28 mouse cellular contexts compared by ENCODE assay signal in genomic region chr1:65230566-65230965, GRCm38 (mm10). TPM values are rescaled to one million over a fixed set of nuclear protein-coding genes. Genes with fewer than 3 reads are reported as not detected.
DNase-seq lines count a peak whose midpoint lies in the region; ATAC-seq and TF ChIP-seq lines count a peak whose summit lies in the region.
"Had no signal": no experiment of that assay in that cellular context is flagged by ENCODE, and none has a peak within 500 bp of the region (broad histone marks: within the 10 kb centered on the region; RNA-seq: fewer than 3 reads in every experiment).

No protein-coding gene starts in this region.

- no peaks in the 10 kb centered on the region for H3K27me3 ChIP-seq in liver, adult 2 months (ENCODE audit: control insufficient read depth, insufficient read depth, low read length)
- no peaks in the 10 kb centered on the region for H3K27me3 ChIP-seq in CH12.LX (replicated peaks)
- no peaks in the 10 kb centered on the region for H3K27me3 ChIP-seq in splenic B cell, adult 2 months (ENCODE audit: control insufficient read depth, insufficient read depth, low read length, poor library complexity, severe bottlenecking)
- H3K27me3 ChIP-seq: heart, embryonic 12.5 days; heart, embryonic 15.5 days; Patski had no signal

- peaks cover 36% of the 10 kb centered on the region for H3K36me3 ChIP-seq in liver, adult 2 months (ENCODE audit: control insufficient read depth, insufficient read depth, low read length)
- peaks cover 7 to 20% of the 10 kb centered on the region in 2 experiments for H3K36me3 ChIP-seq in CH12.LX (replicated peaks in 1 of 2; ENCODE audit: control insufficient read depth in 1 of 2, insufficient read depth in 1 of 2, low read length in 1 of 2)
- H3K36me3 ChIP-seq in splenic B cell, adult 2 months (ENCODE audit: control insufficient read depth, insufficient read depth, low read length, poor library complexity, severe bottlenecking), result 0 out of 2 replicates have a peak, but pooled peaks cover 2% of the 10 kb centered on the region

- H3K4me2 ChIP-seq in CH12.LX (ENCODE audit: insufficient read depth, low read depth, poor library complexity, severe bottlenecking), result peak overlapping the region; percentile 50; the same call in 1 of the 2 replicates
- H3K4me2 ChIP-seq: heart, embryonic 12.5 days; heart, embryonic 15.5 days; hindbrain, embryonic 14.5 days had no signal

- in situ Hi-C loops in CH12.LX (cut with MboI; ENCODE audit: low pct_ligation_motif_present, low pct_unique_long_range_greater_than_20kb, low sequenced_read_pairs), result no loop called here

- no peak for TF ChIP-seq POLR2A in liver, adult 2 months (IDR thresholded peaks at IDR 0.05; ENCODE audit: extremely low read depth, insufficient read depth, low read length)
- TF ChIP-seq POLR2A in CH12.LX (IDR thresholded peaks at IDR 0.05; ENCODE audit: low read depth, low read length), result no peak

- H3K9ac ChIP-seq in liver, adult 2 months (ENCODE audit: low read depth, low read length), result no peak overlapping the region
- H3K9ac ChIP-seq in CH12.LX (ENCODE audit: insufficient read depth, low read depth), result peak overlapping the region; percentile 5; the same call in 1 of the 2 replicates
- H3K9ac ChIP-seq: forebrain, postnatal 0 days; heart, embryonic 12.5 days; heart, embryonic 15.5 days; hindbrain, embryonic 14.5 days had no signal

- H3K4me3 ChIP-seq in liver, adult 2 months (ENCODE audit: insufficient read depth, low read depth, low read length), result no peak overlapping the region
- H3K4me3 ChIP-seq in CH12.LX (replicated peaks in 1 of 3; ENCODE audit: low read depth in 2 of 3, low read length in 2 of 3, poor library complexity in 1 of 3), result peak overlapping the region in 2 of 3 experiments; percentile 36 to 45
- H3K4me3 ChIP-seq: forebrain, embryonic 10.5 days; gastrocnemius, adult 2 months; heart, embryonic 12.5 days; heart, embryonic 15.5 days had no signal

- TF ChIP-seq CTCF in liver, adult 2 months (IDR thresholded peaks at IDR 0.05; ENCODE audit: low read depth, low read length), result no peak
- TF ChIP-seq CTCF in CH12.LX (conservative IDR thresholded peaks at IDR 0.05 in 1 of 2, IDR thresholded peaks at IDR 0.05 in 1 of 2; ENCODE audit: low read depth in 2 of 2, low read length in 2 of 2), result no peak

- H3K4me1 ChIP-seq in liver, adult 2 months (ENCODE audit: control insufficient read depth, insufficient read depth, low read length), result no peaks in the 10 kb centered on the region
- peaks cover 3 to 55% of the 10 kb centered on the region in 2 experiments; a peak in 3 of 4 replicates for H3K4me1 ChIP-seq in CH12.LX (ENCODE audit: control insufficient read depth in 1 of 2, insufficient read depth in 2 of 2)
- H3K4me1 ChIP-seq: forebrain, embryonic 10.5 days; heart, embryonic 12.5 days; heart, embryonic 15.5 days had no signal

- TF ChIP-seq RAD21 in CH12.LX (IDR thresholded peaks at IDR 0.05; ENCODE audit: low read depth, low read length), result no peak

- TF ChIP-seq EP300 in CH12.LX (IDR thresholded peaks at IDR 0.05; ENCODE audit: low read length), result no peak

- H3K79me2 ChIP-seq in liver, adult 2 months (ENCODE audit: control insufficient read depth, insufficient read depth, low read length), result no peaks in the 10 kb centered on the region
- H3K79me2 ChIP-seq in CH12.LX (replicated peaks; ENCODE audit: control insufficient read depth, extremely low read depth, insufficient read depth, poor library complexity, severe bottlenecking), result 0 out of 2 replicates have a peak, but pooled peaks cover 5% of the 10 kb centered on the region

- ATAC-seq in megakaryocyte, adult 5-6 weeks (ENCODE audit: poor library complexity, severe bottlenecking), result peak; percentile 89
- ATAC-seq: forebrain, embryonic 14.5 days; forebrain, postnatal 0 days; Patski had no signal

- H3K27ac ChIP-seq in liver, adult 2 months (replicated peaks; ENCODE audit: insufficient read depth, low read depth, low read length), result no peak overlapping the region
- no peak overlapping the region for H3K27ac ChIP-seq in CH12.LX (ENCODE audit: insufficient read depth, low read depth)
- H3K27ac ChIP-seq: forebrain, embryonic 10.5 days; gastrocnemius, adult 2 months; heart, embryonic 15.5 days; hindbrain, embryonic 14.5 days had no signal

- 83% methylated on average over 1 of the region's 1 CpGs for WGBS in liver, adult 2 months

- peak; percentile 9 for DNase-seq in liver, adult 2 months (ENCODE audit: extremely low read depth, low read depth, low spot score)
- DNase-seq in liver (no peak), CH12.LX (ENCODE audit: extremely low read depth) (peak; percentile 36)
- DNase-seq in splenic B cell, adult 2 months (ENCODE audit: low read depth, low spot score), result peak; percentile 25
- no peak for DNase-seq in thymus, postnatal 10 days (ENCODE audit: low spot score in 2 of 2)
- DNase-seq in left cerebral cortex, adult 11 months (ENCODE audit: low spot score), result no peak
- DNase-seq: adrenal gland, postnatal 10 days; adrenal gland, postnatal 36 days; cerebellum, adult 18-20 months; cerebellum, adult 9-10 months; cerebellum, postnatal 14 days; forebrain, postnatal 0 days; gastrocnemius, adult 2 months; gastrocnemius, postnatal 14 days; heart, adult 18-20 months; heart, postnatal 10 days; heart, postnatal 36 days had no signal

- dilution Hi-C loops in CH12.LX (cut with MboI; ENCODE audit: extremely low pct_ligation_motif_present, extremely low pct_unique_long_range_greater_than_20kb, low sequenced_read_pairs), result no loop called here

- no peaks in the 10 kb centered on the region for H3K9me3 ChIP-seq in CH12.LX (replicated peaks; ENCODE audit: low read length)
- H3K9me3 ChIP-seq: forebrain, embryonic 10.5 days; G1E; heart, embryonic 12.5 days; heart, embryonic 15.5 days had no signal

TF ChIP-seq in CH12.LX, 34 proteins besides CTCF, POLR2A, EP300 and RAD21:
- TF ChIP-seq KAT2A (IDR thresholded peaks at IDR 0.05; ENCODE audit: insufficient replicate concordance, low read length) (no peak), ELF1 (IDR thresholded peaks at IDR 0.05; ENCODE audit: low read depth, low read length) (peak; percentile 61; the same call in 1 of the 2 replicates)

RNA-seq across cellular contexts. Expression of gene Pikfyve, which starts 44.1 kb away (rescaled TPM):
- total RNA-seq in liver, adult 2 months (2014; rRNA removed), result 18.7 and 21.1 TPM in 2 replicates
- polyA plus RNA-seq in liver, adult 2 months (2012; rRNA removed), result 2.8 and 2.9 TPM in 2 replicates
- total RNA-seq in CH12.LX (2012; rRNA removed), result 14.5 and 14.8 TPM in 2 replicates
- total RNA-seq in CH12.LX (2014; rRNA removed), result 25.5 and 26.7 TPM in 2 replicates
- polyA plus RNA-seq in CH12.LX (2012; ENCODE audit: insufficient read length, low read depth), result 12.6 and 14.5 TPM in 2 replicates
- 30.0 and 31.5 TPM in 2 replicates for total RNA-seq in megakaryocyte, adult 5-6 weeks (2015)
- total RNA-seq in megakaryocyte, adult 5-6 weeks (2017), result 40.2 and 46.2 TPM in 2 replicates

RNA-seq across cellular contexts. Expression of gene Idh1, which starts 44.3 kb away (rescaled TPM):
- total RNA-seq in liver, adult 2 months (2014; rRNA removed), result 510 and 624 TPM in 2 replicates
- polyA plus RNA-seq in liver, adult 2 months (2012; rRNA removed), result 137 and 155 TPM in 2 replicates
- total RNA-seq in CH12.LX (2012; rRNA removed) (8.1 and 9.3 TPM in 2 replicates), CH12.LX (2014; rRNA removed) (20.6 and 23.4 TPM in 2 replicates)
- polyA plus RNA-seq in CH12.LX (2012; ENCODE audit: insufficient read length, low read depth), result 11.1 and 11.2 TPM in 2 replicates
- total RNA-seq in megakaryocyte, adult 5-6 weeks (2015), result 196 and 202 TPM in 2 replicates
- total RNA-seq in megakaryocyte, adult 5-6 weeks (2017), result 354 and 378 TPM in 2 replicates

RNA-seq across cellular contexts. Expression of gene Pth2r, which starts 51.3 kb away (rescaled TPM):
- not detected in 2 replicates for total RNA-seq in liver, adult 2 months (2014; rRNA removed)
- not detected in 2 replicates for polyA plus RNA-seq in liver, adult 2 months (2012; rRNA removed)
- not detected in 2 replicates for total RNA-seq in CH12.LX (2012; rRNA removed)
- total RNA-seq in CH12.LX (2014; rRNA removed), result not detected in 2 replicates
- not detected in 2 replicates for polyA plus RNA-seq in CH12.LX (2012; ENCODE audit: insufficient read length, low read depth)
- total RNA-seq in megakaryocyte, adult 5-6 weeks (2015), result not detected in 2 replicates
- not detected in 2 replicates for total RNA-seq in megakaryocyte, adult 5-6 weeks (2017)
- total RNA-seq: adrenal gland, adult 18-20 months; adrenal gland, postnatal 10 days; adrenal gland, postnatal 36 days; G1E; gastrocnemius, adult 2 months; gastrocnemius, postnatal 14 days; gastrocnemius, postnatal 4 days; heart, adult 18-20 months; heart, postnatal 10 days; heart, postnatal 36 days had no signal
- polyA plus RNA-seq: embryonic facial prominence, embryonic 11.5 days; G1E; heart, embryonic 12.5 days; heart, embryonic 15.5 days had no signal

Comparison
In these comparisons a context has a peak if more than half of its experiments do, and no peak if none do; other contexts are left out.
1. DNase-seq: peak in liver, adult 2 months (single experiment), CH12.LX (single experiment) and splenic B cell, adult 2 months (single experiment); none in liver (single experiment), thymus, postnatal 10 days (0 of 2) and left cerebral cortex, adult 11 months (single experiment).
2. RNA of gene Idh1, which starts 44.3 kb away (total RNA-seq): 510 to 624 TPM in liver, adult 2 months and 196 to 378 TPM in megakaryocyte, adult 5-6 weeks; 8.1 to 23.4 TPM in CH12.LX; every median in the first group is over 4 times any median in the second.